Mouse (Mus musculus): Measurements from ENCODE around the gene Plxnb1. TPM values are rescaled to one million over a fixed set of nuclear protein-coding genes. Genes with fewer than 3 reads are reported as not detected.

Gene Plxnb1
- total RNA-seq, 2 experiments from 2014 or later, result not detected

- ATAC-seq (replicated peaks; ENCODE audit: poor library complexity), result peak; percentile 35
These were observed 5.2 kb downstream of the Plxnb1 start for GRCm38 (mm10) chr9:109100307-109100928.

- no peak for ATAC-seq (replicated peaks; ENCODE audit: poor library complexity)
These were observed 6.8 kb downstream of the Plxnb1 start for GRCm38 (mm10) chr9:109101933-109102445.

GRCm38 (mm10) chr9:109102541-109102940, 7.4 kb downstream of the Plxnb1 start:
- no peak for ATAC-seq (replicated peaks; ENCODE audit: poor library complexity)

GRCm38 (mm10) chr9:109103250-109103649, 8.1 kb downstream of the Plxnb1 start:
- peak; percentile 27 for ATAC-seq (replicated peaks; ENCODE audit: poor library complexity)

- no peak for ATAC-seq (replicated peaks; ENCODE audit: poor library complexity)
These were observed 8.9 kb downstream of the Plxnb1 start for GRCm38 (mm10) chr9:109104083-109104482.

GRCm38 (mm10) chr9:109105011-109105410, 9.8 kb downstream of the Plxnb1 start:
- ATAC-seq (replicated peaks; ENCODE audit: poor library complexity), result no peak

GRCm38 (mm10) chr9:109105648-109106047, 10.5 kb downstream of the Plxnb1 start:
- ATAC-seq (replicated peaks; ENCODE audit: poor library complexity), result no peak

GRCm38 (mm10) chr9:109107341-109107740, 12.2 kb downstream of the Plxnb1 start:
- no peak for ATAC-seq (replicated peaks; ENCODE audit: poor library complexity)

GRCm38 (mm10) chr9:109110240-109110639, 15.1 kb downstream of the Plxnb1 start:
- no peak for ATAC-seq (replicated peaks; ENCODE audit: poor library complexity)

- ATAC-seq (replicated peaks; ENCODE audit: poor library complexity), result no peak
These were observed 15.9 kb downstream of the Plxnb1 start for GRCm38 (mm10) chr9:109111101-109111500.

GRCm38 (mm10) chr9:109111591-109111990, 16.4 kb downstream of the Plxnb1 start:
- no peak for ATAC-seq (replicated peaks; ENCODE audit: poor library complexity)

GRCm38 (mm10) chr9:109113331-109113730, 18.1 kb downstream of the Plxnb1 start:
- ATAC-seq (replicated peaks; ENCODE audit: poor library complexity), result no peak

GRCm38 (mm10) chr9:109114276-109114675, 19.1 kb downstream of the Plxnb1 start:
- ATAC-seq (replicated peaks; ENCODE audit: poor library complexity), result no peak

GRCm38 (mm10) chr9:109114871-109115270, 19.7 kb downstream of the Plxnb1 start:
- no peak for ATAC-seq (replicated peaks; ENCODE audit: poor library complexity)

- ATAC-seq (replicated peaks; ENCODE audit: poor library complexity), result no peak
These were observed 21.0 kb downstream of the Plxnb1 start for GRCm38 (mm10) chr9:109116205-109116604.

GRCm38 (mm10) chr9:109118106-109118505, 22.9 kb downstream of the Plxnb1 start:
- no peak for ATAC-seq (replicated peaks; ENCODE audit: poor library complexity)

- ATAC-seq (replicated peaks; ENCODE audit: poor library complexity), result no peak
These were observed 24.4 kb downstream of the Plxnb1 start for GRCm38 (mm10) chr9:109119571-109119970.

- no peak for ATAC-seq (replicated peaks; ENCODE audit: poor library complexity)
These were observed 25.8 kb downstream of the Plxnb1 start for GRCm38 (mm10) chr9:109120956-109121355.

GRCm38 (mm10) chr9:109122553-109123085, 27.4 kb downstream of the Plxnb1 start:
- peak; percentile 79 for ATAC-seq (replicated peaks; ENCODE audit: poor library complexity)

- ATAC-seq (replicated peaks; ENCODE audit: poor library complexity), result no peak
These were observed 28.1 kb downstream of the Plxnb1 start for GRCm38 (mm10) chr9:109123266-109123665.

GRCm38 (mm10) chr9:109124164-109124563, 29.0 kb downstream of the Plxnb1 start:
- ATAC-seq (replicated peaks; ENCODE audit: poor library complexity), result peak; percentile 27; the same call in 1 of the 2 replicates

GRCm38 (mm10) chr9:109125043-109125442, 29.9 kb downstream of the Plxnb1 start:
- ATAC-seq (replicated peaks; ENCODE audit: poor library complexity), result no peak

GRCm38 (mm10) chr9:109125481-109125880, 30.3 kb downstream of the Plxnb1 start:
- no peak for ATAC-seq (replicated peaks; ENCODE audit: poor library complexity)
